16 mouse cellular contexts compared by ENCODE assay signal in the genomic region with DNA sequence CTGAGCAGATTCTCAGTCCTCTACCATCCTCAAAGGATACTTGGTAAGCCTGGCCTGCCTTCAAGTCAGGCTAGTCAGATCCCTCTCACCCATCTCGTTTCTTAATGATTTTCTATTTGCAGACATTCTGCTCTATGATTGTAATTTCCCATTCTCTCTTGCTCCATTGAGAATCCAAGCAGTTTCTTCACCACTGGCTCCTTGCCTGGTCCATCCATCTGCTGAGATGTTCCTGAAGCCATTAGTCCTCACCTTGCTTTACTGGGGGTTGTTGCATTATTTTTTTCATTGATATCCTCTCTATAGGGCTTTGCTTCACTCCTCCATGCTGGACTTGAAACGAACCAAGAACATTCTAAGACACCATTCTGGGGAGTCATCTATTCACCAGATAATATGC.
"Had no signal": no experiment of that assay in that cellular context is flagged by ENCODE, and none has a peak within 500 bp of the region (broad histone marks: within the 10 kb centered on the region; RNA-seq: fewer than 3 reads in every experiment).

No protein-coding gene starts in this region.

- DNase-seq: heart, postnatal 10 days; heart, postnatal 14 days; heart, postnatal 36 days; heart, postnatal 4 days; kidney, adult 11 months; kidney, adult 18-20 months; kidney, adult 2 months; kidney, adult 8-10 months; kidney, adult 9 months; kidney, postnatal 10 days; kidney, postnatal 14 days; kidney, postnatal 25 days; kidney, postnatal 36 days; kidney, postnatal 4 days; layer of hippocampus, adult 9-11 months; layer of hippocampus, postnatal 36 days had no signal
